Mouse (Mus musculus) CD4-positive, CD25-positive, alpha-beta regulatory T cell (primary cell): ENCODE results near the gene Btla. TPM values are rescaled to one million over a fixed set of nuclear protein-coding genes. Genes with fewer than 3 reads are reported as not detected.

ENCODE experiments used
- polyA plus RNA-seq: library from polyadenylated mRNA; unstranded; fragments of 100-300 nt; shearing (Covaris generic); gene quantifications from one replicate; pipeline ENCODE4 v1.2.1, GENCODE M21; 2017

Btla gene
- polyA plus RNA-seq: 68.6 TPM

GRCm38 (mm10) chr16:45223648-45224388 lies at the start of gene Btla:
TSS of gene Btla (plus strand) at chr16:45224315.

Other genes with a start within 250 kb of the Btla start
- 0.36 TPM for gene Ccdc80, start 130.9 kb upstream of the Btla start, polyA plus RNA-seq
- gene Slc35a5, start 65.6 kb upstream of the Btla start, polyA plus RNA-seq: 40.9 TPM
- gene Atg3, start 65.5 kb upstream of the Btla start, polyA plus RNA-seq: 83.0 TPM
- 123 TPM for gene Cd200, start 184.7 kb downstream of the Btla start, polyA plus RNA-seq